Mouse (Mus musculus) midbrain, embryonic 11.5 days (tissue): ENCODE measurements at regions not wholly inside any gene's neighbourhood (a gene's known extent, or its start where the extent isn't known, plus 50 kb on each side); places are given as distances from the start of the nearest gene placed in this dataset.

Experiments used
- ATAC-seq: fragments of 200-750 bp; cut with Nextera tagmentation; 2 replicates; pipeline ENCODE4 v1.8.0; 2017; ENCODE audit warnings: moderate TSS enrichment, moderate library complexity; ENCODE audit not compliant: low FRiP score
- DNase-seq: peaks from one replicate; pipeline ENCODE4 v3.0.0; 2015; ENCODE audit warnings: low spot score; ENCODE audit errors: missing footprints
- H3K27ac ChIP-seq: fragments of 300-500 bp; sonication (generic); 2 replicates; pipeline ENCODE4 v1.5.1; 2014; ENCODE audit warnings: low read depth, low read length
- H3K27me3 ChIP-seq: fragments of 300-500 bp; sonication (generic); 2 replicates; pipeline ENCODE4 v1.6.1; 2014; ENCODE audit warnings: mild to moderate bottlenecking, low read length, moderate library complexity, mixed read lengths; ENCODE audit not compliant: control insufficient read depth, insufficient read depth
- H3K36me3 ChIP-seq: fragments of 300-500 bp; sonication (generic); 2 replicates; pipeline ENCODE4 v1.6.1; 2014; ENCODE audit warnings: mild to moderate bottlenecking, low read length, moderate library complexity, mixed read lengths; ENCODE audit not compliant: control insufficient read depth, insufficient read depth
- H3K4me1 ChIP-seq: fragments of 300-500 bp; sonication (generic); 2 replicates; pipeline ENCODE4 v1.6.1; 2014; ENCODE audit warnings: low read length; ENCODE audit not compliant: control insufficient read depth, insufficient read depth
- H3K4me2 ChIP-seq: fragments of 300-500 bp; sonication (generic); 2 replicates; pipeline ENCODE4 v1.6.1; 2014; ENCODE audit warnings: mild to moderate bottlenecking, moderate library complexity
- H3K4me3 ChIP-seq: fragments of 300-500 bp; sonication (generic); 2 replicates; pipeline ENCODE4 v1.5.1; 2014; ENCODE audit warnings: low read depth, low read length
- H3K9ac ChIP-seq: fragments of 300-500 bp; sonication (generic); 2 replicates; pipeline ENCODE4 v1.6.1; 2014; ENCODE audit warnings: low read length
- H3K9me3 ChIP-seq: fragments of 300-500 bp; sonication (generic); 2 replicates; pipeline ENCODE4 v1.6.1; 2016; ENCODE audit warnings: low read length; ENCODE audit not compliant: control insufficient read depth
- WGBS: fragments of 180-500 bp; shearing (Covaris S2); extraction: QIAGEN DNeasy Blood & Tissue Kit; methylation state at CpG from one replicate; pipeline ENCODE4 v1.1.7; 2014; 5-methylcytosine and 5-hydroxymethylcytosine counted together

DNA sequence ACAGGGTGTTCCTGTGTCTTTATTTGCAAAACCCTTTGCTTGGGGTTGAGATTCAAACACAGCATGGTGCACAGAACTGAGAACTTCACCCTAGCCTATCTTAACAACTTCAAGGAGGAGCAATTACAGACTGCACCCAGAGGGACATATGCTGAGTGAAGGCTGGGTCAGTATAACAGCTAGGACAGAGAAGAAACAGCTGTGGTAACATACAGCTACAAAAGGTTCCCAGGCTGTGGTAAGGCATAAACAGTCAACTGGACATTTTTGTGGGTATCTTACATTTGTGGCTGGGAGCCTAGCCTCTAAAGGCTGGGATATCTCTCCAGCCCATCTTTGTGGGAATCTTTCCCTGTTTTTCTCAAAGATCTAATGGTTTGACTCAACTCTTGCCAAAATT, 154.5 kb upstream of the Xylt1 start:
- no peak for DNase-seq
- Histone ChIP-seq H3K4me2 (no peak overlapping the region), H3K4me3 (no peak overlapping the region), H3K9me3 (no peaks in the 10 kb centered on the region), H3K27me3 (no peaks in the 10 kb centered on the region), H3K9ac (no peak overlapping the region), H3K4me1 (no peaks in the 10 kb centered on the region), H3K36me3 (no peaks in the 10 kb centered on the region), H3K27ac (no peak overlapping the region)
- no peak for ATAC-seq

DNA sequence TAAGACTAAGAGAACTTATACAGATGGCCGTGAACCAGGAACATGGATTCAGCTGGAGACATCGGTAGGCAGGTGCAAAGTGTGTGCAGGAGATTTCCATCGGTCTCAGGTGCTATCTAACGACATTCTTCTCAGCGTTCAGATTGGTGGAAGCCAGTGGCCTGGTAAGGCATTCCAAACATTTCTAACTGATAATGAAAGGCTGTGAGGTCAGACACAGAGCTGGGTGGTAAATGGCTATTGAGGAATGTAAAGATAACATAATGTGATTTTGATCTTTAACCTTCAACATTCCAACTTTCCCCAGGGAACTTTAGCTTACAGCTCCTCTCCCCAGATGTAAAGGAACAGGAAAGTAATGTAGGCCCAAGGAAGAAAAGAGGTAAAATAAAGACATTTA, 151.2 kb upstream of the Xylt1 start:
- 81% methylated on average over 5 of the region's 5 CpGs for WGBS
- H3K4me1 ChIP-seq = no peaks in the 10 kb centered on the region
- H3K4me2 ChIP-seq = no peak overlapping the region
- no peak overlapping the region for H3K9ac ChIP-seq
- no peak for ATAC-seq
- no peaks in the 10 kb centered on the region for H3K36me3 ChIP-seq
- H3K4me3 ChIP-seq = no peak overlapping the region
- no peaks in the 10 kb centered on the region for H3K9me3 ChIP-seq
- H3K27me3 ChIP-seq = no peaks in the 10 kb centered on the region
- no peak for DNase-seq
- H3K27ac ChIP-seq = no peak overlapping the region

DNA sequence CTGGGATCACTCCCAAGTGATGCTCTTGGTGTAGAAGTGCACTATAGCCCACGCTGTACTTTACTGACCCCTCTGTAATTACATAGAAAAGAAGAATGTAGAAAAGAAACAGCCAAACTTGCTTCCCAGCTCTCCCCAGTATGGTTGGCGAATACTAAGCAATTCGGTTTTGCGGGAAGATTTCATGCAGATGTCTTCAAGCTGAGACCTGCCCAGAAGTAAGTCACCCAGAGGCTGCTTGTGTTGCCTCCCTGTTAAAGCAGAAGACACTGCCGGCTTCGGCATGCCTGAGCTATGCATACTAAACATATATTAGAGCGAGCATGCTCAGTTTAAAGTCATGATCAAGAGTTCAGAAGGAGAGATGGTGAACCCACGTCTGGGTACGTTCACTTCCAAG, 124.0 kb upstream of the Xylt1 start:
- Histone ChIP-seq H3K4me3 (no peak overlapping the region), H3K27me3 (no peaks in the 10 kb centered on the region), H3K4me2 (no peak overlapping the region), H3K9me3 (no peaks in the 10 kb centered on the region), H3K4me1 (no peaks in the 10 kb centered on the region), H3K27ac (no peak overlapping the region), H3K36me3 (no peaks in the 10 kb centered on the region), H3K9ac (no peak overlapping the region)
- 87% methylated on average over 9 of the region's 9 CpGs for WGBS
- DNase-seq (no peak), ATAC-seq (no peak)

DNA sequence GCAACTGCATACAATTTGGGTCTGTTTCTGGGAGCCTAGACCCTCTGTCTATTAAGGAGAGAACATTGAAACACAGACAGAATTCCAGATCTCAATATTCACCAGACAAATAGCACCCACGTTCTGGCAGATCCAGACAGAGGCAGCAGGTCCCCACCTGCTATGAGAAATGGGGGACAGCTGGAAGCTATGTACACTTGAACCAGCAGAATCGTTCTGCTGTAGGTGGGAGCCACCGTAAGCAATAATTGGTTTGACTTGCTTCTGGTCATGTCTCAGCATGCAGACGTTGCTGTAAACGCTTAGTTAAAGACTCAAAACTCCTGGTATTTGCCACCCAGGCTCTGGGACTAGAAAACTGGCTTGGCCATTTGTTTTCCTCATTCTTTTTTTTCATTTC, 122.2 kb upstream of the Xylt1 start:
- no peaks in the 10 kb centered on the region for H3K27me3 ChIP-seq
- no peak overlapping the region for H3K4me2 ChIP-seq
- H3K4me1 ChIP-seq = no peaks in the 10 kb centered on the region
- no peak for DNase-seq
- H3K9ac ChIP-seq = no peak overlapping the region
- H3K4me3 ChIP-seq = no peak overlapping the region
- no peak overlapping the region for H3K27ac ChIP-seq
- no peaks in the 10 kb centered on the region for H3K36me3 ChIP-seq
- no peak for ATAC-seq
- WGBS = 85% methylated on average over 5 of the region's 5 CpGs
- no peaks in the 10 kb centered on the region for H3K9me3 ChIP-seq

DNA sequence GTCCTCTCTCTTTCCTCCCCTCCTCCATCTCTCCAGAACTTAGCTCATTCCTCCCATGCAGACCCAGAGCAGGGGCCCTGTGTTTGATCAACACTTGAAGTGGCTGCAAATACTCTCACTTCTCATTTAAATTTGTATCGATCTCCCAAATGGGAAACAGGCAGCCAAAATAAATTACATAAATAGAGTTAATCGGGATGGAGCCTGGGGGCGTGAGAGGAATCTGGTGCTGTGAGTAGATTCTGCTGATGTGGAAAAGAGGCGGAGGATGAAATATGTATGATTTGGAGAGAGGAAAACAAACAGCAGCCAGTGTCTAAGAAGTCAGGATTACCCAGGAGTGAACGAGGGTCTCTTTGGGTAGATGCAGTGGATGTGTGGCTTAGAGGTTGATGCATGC, 121.6 kb upstream of the Xylt1 start:
- WGBS = 75% methylated on average over 5 of the region's 5 CpGs
- no peak overlapping the region for H3K4me2 ChIP-seq
- no peaks in the 10 kb centered on the region for H3K9me3 ChIP-seq
- no peak overlapping the region for H3K4me3 ChIP-seq
- H3K27ac ChIP-seq = no peak overlapping the region
- H3K36me3 ChIP-seq = no peaks in the 10 kb centered on the region
- ATAC-seq (no peak), DNase-seq (no peak)
- no peaks in the 10 kb centered on the region for H3K27me3 ChIP-seq
- H3K9ac ChIP-seq = no peak overlapping the region
- H3K4me1 ChIP-seq = no peaks in the 10 kb centered on the region

DNA sequence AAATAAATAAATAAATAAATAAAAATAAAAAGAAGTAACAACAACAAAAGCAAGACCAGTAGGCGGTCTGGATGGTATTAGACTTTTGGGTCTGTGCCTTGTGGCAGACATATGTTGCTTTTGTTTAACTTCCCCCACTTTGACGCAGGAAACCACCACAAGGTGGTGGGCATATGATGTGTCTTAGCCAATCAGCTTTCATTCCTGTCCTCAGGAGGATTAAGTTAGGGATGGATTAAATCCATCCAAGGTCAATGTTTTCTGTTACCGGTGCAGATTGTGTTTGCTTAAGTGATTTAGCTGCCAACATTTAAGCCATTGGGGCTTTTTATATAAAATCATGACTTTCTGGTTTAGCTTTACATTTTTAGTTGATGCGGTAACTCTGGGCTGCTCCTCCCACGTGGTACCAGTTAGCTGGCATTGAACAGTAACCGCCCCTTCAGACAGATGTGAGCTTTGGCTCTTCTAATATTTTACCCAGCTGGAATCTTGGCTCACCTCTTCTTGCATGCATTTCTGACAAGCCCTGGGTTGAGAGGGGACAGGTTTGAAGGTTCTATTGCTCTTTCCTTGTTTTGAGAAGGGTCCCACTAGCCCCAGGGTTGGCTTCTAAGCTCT, 121.0 kb upstream of the Xylt1 start:
- Histone ChIP-seq H3K4me1 (no peaks in the 10 kb centered on the region), H3K4me2 (no peak overlapping the region), H3K36me3 (no peaks in the 10 kb centered on the region), H3K9me3 (no peaks in the 10 kb centered on the region), H3K27me3 (no peaks in the 10 kb centered on the region), H3K4me3 (no peak overlapping the region), H3K27ac (no peak overlapping the region), H3K9ac (no peak overlapping the region)
- ATAC-seq (no peak), DNase-seq (no peak)
- 61% methylated on average over 6 of the region's 6 CpGs for WGBS

DNA sequence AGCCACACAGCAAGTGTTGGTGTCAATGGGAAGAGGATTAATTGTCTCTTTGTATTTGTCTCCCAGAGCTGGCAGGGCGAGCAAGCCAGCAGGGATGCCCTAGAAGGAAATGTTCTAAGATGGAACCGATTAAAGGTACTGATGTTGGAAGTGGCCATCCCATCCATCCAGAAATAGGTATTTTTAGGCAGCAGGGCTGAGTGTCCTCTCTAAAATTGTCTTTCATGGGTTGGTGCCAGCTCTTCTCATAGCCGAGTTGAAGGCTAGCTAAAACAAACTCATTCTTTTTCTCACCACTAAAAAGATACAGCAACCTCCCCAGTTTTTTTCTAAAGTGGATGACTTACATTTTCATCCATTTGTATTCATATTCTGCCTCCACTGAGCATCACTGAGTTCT, 120.2 kb upstream of the Xylt1 start:
- no peak overlapping the region for H3K4me3 ChIP-seq
- no peaks in the 10 kb centered on the region for H3K27me3 ChIP-seq
- DNase-seq = no peak
- ATAC-seq = no peak
- H3K9ac ChIP-seq = no peak overlapping the region
- no peak overlapping the region for H3K4me2 ChIP-seq
- no peaks in the 10 kb centered on the region for H3K9me3 ChIP-seq
- H3K36me3 ChIP-seq = no peaks in the 10 kb centered on the region
- H3K27ac ChIP-seq = no peak overlapping the region
- 66% methylated on average over 3 of the region's 3 CpGs for WGBS
- H3K4me1 ChIP-seq = no peaks in the 10 kb centered on the region

DNA sequence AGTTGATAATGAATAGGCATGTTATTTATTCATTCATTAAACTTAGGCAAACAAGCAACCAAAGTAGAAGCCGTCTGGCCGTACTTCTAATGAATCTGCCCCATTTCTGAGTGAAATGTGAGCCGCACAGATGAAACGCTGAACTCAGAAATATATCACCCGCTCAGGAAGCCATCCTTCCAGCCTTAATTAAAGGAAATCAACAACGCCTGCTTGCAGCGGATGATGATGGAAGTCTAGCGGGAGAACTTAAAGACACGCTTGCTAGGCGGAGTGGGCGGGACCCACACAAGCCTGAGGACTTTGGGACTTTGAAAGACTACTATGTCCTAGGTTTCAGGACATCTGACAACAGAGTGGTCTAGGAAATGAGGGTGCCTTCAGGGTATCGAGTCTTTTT, 117.7 kb upstream of the Xylt1 start:
- Histone ChIP-seq H3K36me3 (no peaks in the 10 kb centered on the region), H3K27ac (no peak overlapping the region), H3K4me2 (no peak overlapping the region), H3K27me3 (no peaks in the 10 kb centered on the region), H3K4me3 (no peak overlapping the region), H3K4me1 (no peaks in the 10 kb centered on the region), H3K9me3 (no peaks in the 10 kb centered on the region), H3K9ac (no peak overlapping the region)
- 94% methylated on average over 12 of the region's 12 CpGs for WGBS
- DNase-seq (no peak), ATAC-seq (no peak)

DNA sequence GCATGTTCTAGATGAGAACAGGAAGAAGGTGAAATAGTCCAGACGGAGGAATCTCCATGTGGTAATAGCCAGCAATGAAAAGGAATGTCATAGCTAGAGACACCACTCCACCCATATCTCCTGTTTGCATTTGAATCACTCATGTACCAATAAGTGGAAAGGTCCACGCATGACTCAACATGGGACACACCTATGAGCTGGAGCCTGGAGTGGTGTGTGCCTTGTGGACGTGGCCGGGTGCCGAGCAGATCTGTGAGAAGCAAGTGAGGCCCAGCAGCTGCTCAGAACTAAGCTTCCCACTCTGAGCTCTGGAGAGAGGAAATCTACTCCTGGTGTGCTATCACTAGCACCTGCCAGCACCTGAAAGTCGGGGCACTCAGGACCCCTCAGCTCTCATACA, 116.4 kb upstream of the Xylt1 start:
- 93% methylated on average over 6 of the region's 6 CpGs for WGBS
- no peak for ATAC-seq

DNA sequence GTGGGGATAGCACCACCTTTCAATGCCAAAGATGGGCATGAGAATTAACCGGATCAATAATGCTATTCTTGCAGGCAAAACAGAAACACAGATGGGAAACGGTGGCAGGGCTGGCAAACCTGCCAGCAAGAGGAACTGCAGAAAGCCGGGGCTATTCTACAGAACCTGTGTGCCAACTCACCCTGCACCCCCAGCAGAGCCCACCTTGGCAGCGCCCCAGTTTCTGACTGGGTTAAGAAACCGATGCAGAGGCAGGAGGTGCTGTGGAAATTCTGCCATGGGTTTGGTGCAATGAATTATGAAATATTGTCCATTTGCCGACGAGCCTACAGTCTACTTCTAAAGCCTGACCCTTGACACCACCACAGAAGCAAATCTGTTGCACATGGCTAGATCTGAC, 112.7 kb upstream of the Xylt1 start:
- no peaks in the 10 kb centered on the region for H3K27me3 ChIP-seq
- DNase-seq (no peak), ATAC-seq (no peak)
- no peaks in the 10 kb centered on the region for H3K4me1 ChIP-seq
- H3K36me3 ChIP-seq = no peaks in the 10 kb centered on the region
- 91% methylated on average over 7 of the region's 7 CpGs for WGBS
- no peak overlapping the region for H3K4me3 ChIP-seq
- H3K4me2 ChIP-seq = no peak overlapping the region
- no peaks in the 10 kb centered on the region for H3K9me3 ChIP-seq
- H3K27ac ChIP-seq = no peak overlapping the region
- no peak overlapping the region for H3K9ac ChIP-seq

More for the DNA sequence above, 116.4 kb upstream of the Xylt1 start:
- Histone ChIP-seq H3K36me3 (no peaks in the 10 kb centered on the region), H3K4me2 (no peak overlapping the region), H3K4me3 (no peak overlapping the region), H3K27me3 (no peaks in the 10 kb centered on the region), H3K4me1 (no peaks in the 10 kb centered on the region), H3K9ac (no peak overlapping the region), H3K27ac (no peak overlapping the region), H3K9me3 (no peaks in the 10 kb centered on the region)
- no peak for DNase-seq
